Mouse (Mus musculus) adrenal gland (tissue): ENCODE results near the gene Ppp1r11.

Source experiments
- intact Hi-C: fragments of 180-260 bp; cut with DNase I; formaldehyde crosslinking; loops from one replicate; pipeline ENCODE4 v1.15.1; 2025

The Ppp1r11 gene

GRCm38 (mm10) chr17:36970316-36970890 is 18.9 kb upstream of the Ppp1r11 start:
- intact Hi-C loops = no loop called here

- intact Hi-C loops = no loop called here
Measured at GRCm38 (mm10) chr17:36966875-36967274, 15.3 kb upstream of the Ppp1r11 start.

DNA sequence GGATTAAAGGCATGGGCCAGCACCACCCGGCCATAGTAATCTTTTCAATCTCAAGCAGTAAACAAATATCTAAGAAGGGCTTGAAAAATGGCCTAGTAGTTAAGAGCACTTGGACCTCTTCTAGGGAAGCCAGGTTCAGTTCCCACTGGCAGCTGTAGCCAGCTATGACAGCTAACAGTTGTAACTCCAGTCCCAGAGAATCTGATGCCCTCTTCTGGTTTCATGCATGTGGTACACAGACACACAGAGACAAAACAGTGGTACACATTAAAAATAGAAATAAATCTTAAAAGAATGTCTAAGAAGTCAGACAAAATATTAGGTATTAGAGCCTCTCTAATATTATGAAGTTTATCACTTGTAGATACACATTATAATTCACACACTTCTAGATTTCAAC is 9.6 kb upstream of the Ppp1r11 start:
- intact Hi-C loops = loop anchor here (5.0 kb wide), 2 partner anchors 41 to 44 kb away; partner anchors contain the start of gene Zfp57

- intact Hi-C loops = no loop called here
Measured at GRCm38 (mm10) chr17:36958884-36959283, 7.3 kb upstream of the Ppp1r11 start.

DNA sequence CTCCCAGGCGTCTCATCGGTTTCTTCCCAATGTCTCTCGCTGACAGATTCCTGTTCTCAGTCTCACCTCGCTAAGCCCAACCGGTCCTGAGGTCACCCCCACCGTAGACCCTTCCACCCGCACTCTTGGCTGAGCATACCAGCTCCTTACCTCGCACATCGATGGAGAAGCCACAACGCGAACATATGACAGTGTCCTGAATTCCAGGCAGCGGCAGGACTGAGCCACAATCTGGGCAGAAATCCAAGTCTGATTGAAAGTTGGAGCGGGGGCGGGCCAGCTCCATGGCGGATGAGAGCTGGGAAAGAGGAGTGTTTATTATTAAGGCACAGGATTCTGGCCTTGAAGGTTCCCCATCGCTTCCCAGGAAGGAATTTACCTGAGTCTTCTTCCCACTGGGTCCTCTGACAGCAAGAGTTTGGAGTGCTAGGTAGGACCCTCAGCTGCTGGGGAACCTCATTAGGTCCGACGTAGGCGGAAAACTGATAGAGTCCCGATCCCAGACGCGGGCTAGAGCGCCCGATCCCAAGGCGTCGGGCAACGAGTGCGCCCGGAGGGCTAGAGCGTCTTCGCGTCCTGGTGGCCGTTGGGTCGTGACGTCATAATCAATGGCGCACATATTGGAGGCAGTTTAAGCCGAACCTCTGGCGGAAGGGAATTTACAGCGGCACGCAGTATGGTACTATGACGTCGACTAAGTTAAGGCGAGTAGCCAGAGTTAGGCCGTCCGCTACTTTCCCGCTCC is 6.6 kb upstream of the Ppp1r11 start, which contains the start of the genes Znrd1 and Znrd1as:
Znrd1 (minus strand) TSS at position 561 of the 745 bp plus-strand sequence.
Znrd1as (plus strand) TSS at position 594 of the 745 bp plus-strand sequence.
- intact Hi-C loops = no loop called here

GRCm38 (mm10) chr17:36953062-36953461 is 1.5 kb upstream of the Ppp1r11 start:
- intact Hi-C loops = no loop called here

GRCm38 (mm10) chr17:36952631-36953030 is 1.1 kb upstream of the Ppp1r11 start:
- intact Hi-C loops = no loop called here

DNA sequence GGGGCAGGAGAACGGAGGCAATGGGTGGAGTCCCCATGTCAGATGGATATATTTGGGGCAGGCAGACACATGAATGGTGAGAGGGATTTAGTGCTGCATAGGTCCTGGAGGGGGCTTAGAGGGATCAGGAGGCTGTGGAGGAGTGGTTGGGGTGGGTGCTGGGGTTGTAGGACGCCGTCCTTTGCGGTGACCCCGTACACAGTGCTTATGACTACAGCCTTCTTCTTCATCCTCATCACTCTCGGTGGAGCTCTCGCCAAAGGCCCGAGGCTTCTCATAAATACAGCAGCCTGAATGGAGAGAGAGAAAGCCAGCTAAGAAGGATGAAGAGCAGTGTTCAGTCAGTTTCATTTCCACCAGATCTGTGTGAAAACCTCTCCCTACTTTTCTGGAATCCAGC is 2.3 kb downstream of the Ppp1r11 start:
- intact Hi-C loops = no loop called here

- intact Hi-C loops = no loop called here
Measured at GRCm38 (mm10) chr17:36948286-36948685, 3.3 kb downstream of the Ppp1r11 start.

- intact Hi-C loops = no loop called here
Measured at GRCm38 (mm10) chr17:36947051-36947819, 4.3 kb downstream of the Ppp1r11 start.

DNA sequence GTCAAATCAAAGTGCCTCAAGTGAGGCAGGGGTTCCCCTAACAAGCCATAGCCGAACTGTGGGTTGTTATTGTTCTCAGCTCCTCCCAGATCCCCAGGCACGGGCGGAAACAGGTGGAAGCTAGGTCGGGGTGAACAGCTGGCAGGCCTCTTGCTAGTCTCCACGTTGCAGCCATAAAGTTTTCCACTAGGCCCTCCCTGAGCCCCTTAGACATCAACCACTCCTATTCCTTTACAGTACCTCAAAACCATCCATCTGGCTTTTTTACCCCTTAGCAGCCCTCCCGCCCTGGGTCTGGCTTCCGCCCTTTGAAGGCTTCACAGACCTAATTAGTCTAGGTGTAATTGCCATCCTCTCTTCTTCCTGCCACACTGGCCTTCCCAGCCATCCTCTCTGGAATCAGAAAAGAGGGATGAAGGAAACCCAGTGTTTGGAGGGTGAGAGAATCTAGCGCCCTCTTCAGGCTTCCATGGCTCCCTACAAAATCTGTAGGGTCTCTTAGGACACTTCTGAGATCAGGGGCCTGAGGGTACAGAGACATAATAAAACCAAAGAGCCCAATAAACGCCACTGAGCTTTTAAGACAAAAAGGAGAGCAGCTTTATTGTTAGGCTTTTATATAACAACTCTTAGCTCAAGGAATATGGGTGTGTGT is 7.3 kb downstream of the Ppp1r11 start:
- intact Hi-C loops = no loop called here

DNA sequence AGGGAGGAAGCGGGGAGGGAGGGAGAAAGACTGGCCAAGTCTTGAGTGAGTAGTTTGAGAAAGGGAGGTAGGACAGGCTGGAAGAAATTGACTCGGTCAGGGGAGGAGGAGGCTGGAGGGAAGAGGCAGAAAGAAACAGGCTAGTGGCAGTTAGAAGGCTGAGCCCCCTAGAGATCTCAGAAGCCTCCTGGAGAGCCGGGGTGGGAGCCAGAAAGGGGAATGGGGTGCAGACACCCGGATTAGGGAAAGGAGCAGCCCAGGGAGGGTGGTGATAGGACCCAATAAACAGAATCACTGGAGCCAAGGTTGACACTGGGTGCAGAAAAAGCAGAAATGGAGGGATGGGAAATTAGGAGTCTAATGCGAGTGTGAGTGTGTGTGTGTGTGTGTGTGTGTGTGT is 7.8 kb downstream of the Ppp1r11 start:
- intact Hi-C loops = no loop called here

DNA sequence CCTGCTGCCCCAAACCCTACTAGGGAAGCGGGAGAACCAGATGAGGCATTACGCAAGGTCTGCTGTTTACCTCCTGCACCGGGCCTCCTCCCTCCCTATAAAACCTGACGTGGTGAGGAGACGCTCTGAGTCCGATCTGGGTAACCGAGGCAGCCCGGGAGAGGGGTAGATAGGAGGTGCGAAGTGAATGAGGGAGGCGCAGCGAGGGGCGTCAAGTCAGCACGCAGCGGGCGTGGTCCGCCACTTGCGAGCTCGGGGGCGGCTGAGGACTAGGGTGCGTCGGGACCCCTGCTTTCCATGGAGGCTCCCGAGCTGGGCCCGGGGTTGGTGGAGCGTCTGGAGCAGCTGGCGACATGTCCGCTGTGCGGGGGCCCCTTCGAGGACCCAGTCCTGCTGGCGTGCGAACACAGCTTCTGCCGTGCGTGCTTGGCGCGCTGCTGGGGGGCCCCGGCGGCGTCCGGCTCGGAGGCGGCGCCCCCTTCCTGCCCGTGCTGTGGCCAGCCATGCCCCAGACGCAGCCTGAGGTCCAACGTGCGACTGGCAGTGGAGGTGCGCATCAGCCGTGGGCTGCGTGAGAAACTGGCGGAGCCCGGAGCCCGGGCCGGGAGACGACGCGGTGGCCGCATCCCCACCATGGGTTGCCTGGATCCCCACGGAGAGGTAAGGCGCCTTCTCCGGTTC is 8.6 kb downstream of the Ppp1r11 start, which contains the start of gene Rnf39:
Rnf39 (plus strand) TSS at position 128 of the 681 bp plus-strand sequence.
- intact Hi-C loops = no loop called here

GRCm38 (mm10) chr17:36942391-36942790 is 9.2 kb downstream of the Ppp1r11 start:
- intact Hi-C loops = no loop called here

GRCm38 (mm10) chr17:36938056-36938455 is 13.5 kb downstream of the Ppp1r11 start:
- intact Hi-C loops = no loop called here

- intact Hi-C loops = no loop called here
Measured at GRCm38 (mm10) chr17:36931806-36932205, 19.7 kb downstream of the Ppp1r11 start.

DNA sequence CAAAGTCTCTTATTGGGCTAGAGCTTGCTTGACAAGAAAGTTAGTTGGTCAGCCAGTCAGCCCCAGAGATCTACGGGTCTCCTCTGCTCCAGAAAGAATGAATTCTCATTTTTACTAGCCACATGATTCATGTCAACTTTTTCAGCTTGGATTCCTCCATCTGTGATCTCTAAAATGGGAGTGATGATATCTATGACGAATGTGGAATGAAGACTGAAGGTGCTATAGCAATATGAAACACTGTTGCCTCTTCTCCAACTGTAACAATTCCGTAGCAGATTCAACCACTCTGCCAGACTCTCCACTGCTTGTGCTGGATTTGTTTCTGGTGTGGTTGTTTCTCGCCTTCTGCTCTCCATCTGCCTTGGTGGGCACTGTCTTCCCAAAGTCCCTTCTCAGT is 20.4 kb downstream of the Ppp1r11 start:
- intact Hi-C loops = no loop called here

GRCm38 (mm10) chr17:36930233-36930632 is 21.3 kb downstream of the Ppp1r11 start:
- intact Hi-C loops = no loop called here

- intact Hi-C loops = no loop called here
Measured at GRCm38 (mm10) chr17:36929236-36929932, 22.2 kb downstream of the Ppp1r11 start.

DNA sequence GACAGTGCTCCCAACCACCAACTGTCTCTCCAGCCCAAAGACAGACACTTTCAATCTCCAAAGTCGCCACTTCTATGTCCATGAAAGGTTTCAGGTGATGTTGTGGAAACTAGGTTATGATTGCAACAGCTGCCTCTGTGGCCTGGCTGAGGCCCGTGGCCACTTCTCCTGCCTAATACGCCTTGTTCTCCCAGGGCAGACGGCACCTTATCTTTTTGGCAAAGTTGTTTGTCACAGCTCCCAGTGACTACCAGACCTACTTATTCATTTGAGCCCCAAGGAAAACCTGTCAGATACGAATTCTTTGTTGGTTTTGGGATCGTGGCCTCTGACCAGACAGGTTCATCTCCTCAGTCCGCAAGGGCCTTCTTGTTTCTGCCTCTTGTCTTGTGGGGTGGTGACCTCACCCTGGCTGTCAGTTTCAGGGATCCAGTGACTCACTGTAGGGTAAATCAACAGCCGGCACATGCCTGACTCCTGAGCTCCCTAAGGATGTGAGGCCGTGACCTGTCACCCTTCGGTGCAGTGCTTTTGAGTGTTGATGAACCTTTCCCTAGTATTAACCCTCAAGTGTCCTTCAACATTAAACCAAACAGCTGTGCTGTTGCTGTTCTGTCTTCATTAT is 23.9 kb downstream of the Ppp1r11 start:
- intact Hi-C loops = no loop called here
